Mouse (Mus musculus) layer of hippocampus, adult 2 months (tissue): ENCODE data around the gene Arhgef39. TPM values are rescaled to one million over a fixed set of nuclear protein-coding genes. Genes with fewer than 3 reads are reported as not detected.
"Not testable (repeated sequence)": the region's sequence is repeated elsewhere in the genome, so short reads cannot be mapped to it uniquely, and the experiment has no call there.

ENCODE experiments used
- DNase-seq, 2 experiments: peaks; one replicate each; pipeline ENCODE4 v3.0.0; 2022; ENCODE audit warnings: low spot score in 2 of 2
- H3K27ac ChIP-seq: fragments of 200-600 bp; 2 replicates; pipeline ENCODE4 v1.8.1; 2022
- H3K4me3 ChIP-seq: fragments of 200-600 bp; 2 replicates; pipeline ENCODE4 v1.8.1; 2022; ENCODE audit warnings: mild to moderate bottlenecking
- CTCF ChIP-seq: fragments of 200-600 bp; conservative IDR thresholded peaks from 2 replicates; pipeline ENCODE4 v1.8.1; 2022; ENCODE audit warnings: antibody characterized with exemption, mild to moderate bottlenecking, moderate library complexity
- total RNA-seq, 2 experiments: library from RNA; stranded (reverse); gene quantifications; 2 replicates each; pipeline ENCODE4 v1.2.3; 2021

Arhgef39 gene
- total RNA-seq, 2 experiments from 2014 or later = 0.64 to 1.0 TPM

- Histone ChIP-seq H3K4me3 (no peak overlapping the region), H3K27ac (no peak overlapping the region)
- no peak for DNase-seq
- no peak for TF ChIP-seq CTCF
These were observed 4.0 kb upstream of the Arhgef39 start for GRCm38 (mm10) chr4:43503506-43503905.

DNA sequence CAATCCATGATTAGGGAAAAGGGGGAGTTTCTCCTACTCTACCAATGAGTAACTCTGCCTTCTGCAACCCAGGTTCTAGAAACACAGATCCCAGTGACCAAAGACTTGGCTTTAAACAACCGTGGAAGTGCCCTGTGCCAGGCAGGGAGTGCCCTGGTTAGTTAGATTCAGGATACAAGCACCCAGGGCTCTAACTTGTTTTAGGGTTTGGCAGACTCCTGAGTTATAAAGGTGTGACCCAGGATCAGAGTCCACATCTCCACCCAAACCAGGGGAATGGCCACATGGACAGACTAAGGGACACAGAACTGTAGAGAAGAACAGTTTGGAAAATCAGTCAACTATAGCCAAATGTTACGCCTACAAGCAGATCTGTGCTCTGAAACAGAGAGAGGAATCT, 3.5 kb upstream of the Arhgef39 start:
- no peak for DNase-seq
- Histone ChIP-seq H3K4me3 (no peak overlapping the region), H3K27ac (no peak overlapping the region)
- no peak for TF ChIP-seq CTCF

GRCm38 (mm10) chr4:43498983-43499382, 512 bp downstream of the Arhgef39 start:
- peak; percentile 46 for TF ChIP-seq CTCF
- no peak overlapping the region for H3K27ac ChIP-seq
- H3K4me3 ChIP-seq = peak overlapping the region; percentile 64
- no peak for DNase-seq

DNA sequence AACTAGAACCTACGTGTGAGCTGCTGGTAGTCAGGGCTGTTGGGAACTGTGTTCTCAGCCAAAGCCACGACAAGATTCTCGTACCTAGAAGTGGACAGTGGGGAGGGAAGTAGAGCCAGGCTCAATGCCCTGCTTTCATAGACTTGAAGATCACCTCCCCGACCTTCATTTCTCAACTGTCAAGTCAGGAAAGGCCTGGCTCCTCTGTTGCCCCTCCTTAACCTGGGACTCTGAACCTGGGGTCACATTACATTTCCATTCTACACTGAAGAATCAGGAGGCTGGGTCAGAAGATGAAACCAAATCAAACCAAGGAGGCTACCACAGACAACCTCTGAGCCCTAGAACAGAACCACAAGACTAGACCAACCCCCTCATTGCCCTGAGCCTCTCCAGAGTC, 1.5 kb downstream of the Arhgef39 start:
- Histone ChIP-seq H3K27ac (no peak overlapping the region), H3K4me3 (no peak overlapping the region)
- DNase-seq = no peak
- no peak for TF ChIP-seq CTCF

DNA sequence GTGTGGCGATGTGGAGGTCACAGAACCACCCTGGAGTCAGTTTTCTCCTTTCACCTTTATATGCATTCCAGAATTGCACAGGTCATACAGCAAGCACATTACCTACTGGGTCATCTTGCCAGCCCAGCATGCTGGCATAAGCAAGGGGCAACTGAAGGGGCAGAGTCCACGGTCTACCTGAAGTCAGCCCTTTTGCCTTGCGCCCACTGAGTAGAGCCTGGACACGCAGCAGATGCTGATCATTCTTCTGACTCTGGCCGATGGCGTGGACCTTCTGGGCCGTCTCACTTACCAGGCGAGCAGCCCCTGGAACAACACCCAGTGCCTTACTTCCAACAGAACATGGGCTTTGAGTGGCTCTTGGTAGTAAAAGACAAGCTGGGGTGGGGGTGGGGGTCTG, 2.1 kb downstream of the Arhgef39 start:
- TF ChIP-seq CTCF = no peak
- Histone ChIP-seq H3K4me3 (no peak overlapping the region), H3K27ac (no peak overlapping the region)
- DNase-seq = no peak

DNA sequence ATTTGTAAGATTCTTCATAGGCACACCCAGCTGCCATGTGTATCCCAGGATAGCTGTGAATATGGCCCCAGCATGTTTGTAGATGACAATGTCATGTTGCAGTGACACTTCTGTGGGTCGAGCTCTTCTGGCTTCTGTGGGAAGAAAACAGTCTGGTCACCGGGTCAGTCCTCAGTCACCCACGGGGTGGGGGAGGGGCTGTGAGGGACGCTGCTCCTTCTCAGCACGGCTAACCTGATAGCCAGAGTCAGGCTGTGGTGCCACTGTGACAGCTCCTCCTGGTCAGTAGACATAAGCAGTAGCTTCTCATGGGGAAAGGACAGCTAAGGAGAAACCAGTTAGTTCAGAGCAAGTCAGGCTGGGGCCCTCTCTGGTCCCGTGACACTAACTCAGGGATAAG, 2.9 kb downstream of the Arhgef39 start:
- H3K4me3 ChIP-seq = no peak overlapping the region
- TF ChIP-seq CTCF = no peak
- no peak for DNase-seq
- H3K27ac ChIP-seq = no peak overlapping the region

- no peak for DNase-seq
- Histone ChIP-seq H3K4me3 (peak overlapping the region; percentile 84), H3K27ac (peak overlapping the region; percentile 97)
- no peak for TF ChIP-seq CTCF
These were observed 5.7 kb downstream of the Arhgef39 start for GRCm38 (mm10) chr4:43493846-43494240.

DNA sequence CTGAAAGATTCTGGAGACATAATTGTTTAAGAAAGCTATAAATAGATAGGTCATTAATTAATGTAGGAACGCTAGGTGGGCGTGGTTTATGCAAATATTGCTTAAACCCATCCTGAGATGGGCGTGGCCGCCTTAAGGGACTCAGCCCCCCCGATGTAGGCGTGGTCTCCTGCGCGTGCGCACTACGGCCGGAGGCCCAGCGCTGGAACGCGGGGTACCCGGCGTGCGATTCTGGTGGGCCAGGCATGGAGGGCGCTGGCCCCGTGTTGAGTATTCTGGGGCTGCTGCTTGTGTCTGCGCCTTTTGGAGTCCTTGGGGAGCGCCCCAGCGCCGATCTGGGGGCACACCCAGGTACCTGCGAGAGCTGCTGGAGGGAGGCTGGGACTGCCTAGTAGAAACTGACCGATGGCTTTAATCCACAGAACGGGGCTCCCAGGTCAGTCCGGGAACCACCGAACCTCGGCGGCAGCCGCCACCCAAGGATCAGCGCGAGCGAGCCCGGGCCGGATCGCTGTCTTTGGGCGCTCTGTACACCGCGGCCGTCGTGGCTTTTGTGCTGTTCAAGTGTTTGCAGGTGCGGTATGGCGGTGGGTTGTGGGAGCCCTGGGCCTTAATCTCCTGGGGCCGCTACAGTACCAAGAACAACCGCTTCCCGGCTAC, 6.2 kb downstream of the Arhgef39 start:
- H3K4me3 ChIP-seq = peak overlapping the region; percentile 84
- DNase-seq = peak; percentile 96 to 97
- peak overlapping the region; percentile 97 for H3K27ac ChIP-seq
- peak; percentile 50 for TF ChIP-seq CTCF

- no peak for TF ChIP-seq CTCF
- Histone ChIP-seq H3K27ac (peak within 1 kb of the TSS; percentile 97), H3K4me3 (peak within 1 kb of the TSS; percentile 84)
- DNase-seq = peak; percentile 90 to 97
These were observed 6.7 kb downstream of the Arhgef39 start, which contains the start of gene Ccdc107 for GRCm38 (mm10) chr4:43492821-43493185. Gene Ccdc107, plus strand, starts transcription at chr4:43492900.

- TF ChIP-seq CTCF = no peak; the same call in 1 of the 2 replicates
- H3K27ac ChIP-seq = peak overlapping the region; percentile 39; the same call in 1 of the 2 replicates
These were observed 7.2 kb downstream of the Arhgef39 start for GRCm38 (mm10) chr4:43492101-43492820.

GRCm38 (mm10) chr4:43490801-43491200, 8.7 kb downstream of the Arhgef39 start:
- TF ChIP-seq CTCF = no peak
- no peak overlapping the region for H3K27ac ChIP-seq
- DNase-seq = no peak
- H3K4me3 ChIP-seq = no peak overlapping the region

More at GRCm38 (mm10) chr4:43492101-43492820, 7.2 kb downstream of the Arhgef39 start:
- no peak for DNase-seq
- H3K4me3 ChIP-seq = peak overlapping the region; percentile 9

DNA sequence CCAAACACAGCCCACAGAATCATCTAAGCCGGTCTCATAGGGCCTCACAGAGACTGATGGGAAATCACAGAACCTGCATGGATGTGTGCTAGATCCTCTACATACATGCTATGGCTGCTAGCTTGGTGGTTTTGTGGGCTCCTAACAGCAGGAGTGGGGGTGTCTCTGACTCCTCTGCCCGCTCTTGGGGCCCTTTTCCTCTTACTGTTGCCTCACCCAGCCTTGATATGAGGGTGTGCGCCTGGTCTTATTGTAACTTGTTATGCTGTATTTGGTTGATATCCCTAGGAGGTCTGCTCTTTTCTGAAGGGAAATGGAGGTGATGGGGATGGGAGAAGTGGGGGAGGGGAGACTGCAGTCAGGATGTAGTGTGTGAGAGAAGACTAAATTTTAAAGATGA, 9.9 kb downstream of the Arhgef39 start:
- no peak for DNase-seq
- H3K4me3 ChIP-seq = no peak overlapping the region
- H3K27ac ChIP-seq = no peak overlapping the region
- TF ChIP-seq CTCF = no peak

DNA sequence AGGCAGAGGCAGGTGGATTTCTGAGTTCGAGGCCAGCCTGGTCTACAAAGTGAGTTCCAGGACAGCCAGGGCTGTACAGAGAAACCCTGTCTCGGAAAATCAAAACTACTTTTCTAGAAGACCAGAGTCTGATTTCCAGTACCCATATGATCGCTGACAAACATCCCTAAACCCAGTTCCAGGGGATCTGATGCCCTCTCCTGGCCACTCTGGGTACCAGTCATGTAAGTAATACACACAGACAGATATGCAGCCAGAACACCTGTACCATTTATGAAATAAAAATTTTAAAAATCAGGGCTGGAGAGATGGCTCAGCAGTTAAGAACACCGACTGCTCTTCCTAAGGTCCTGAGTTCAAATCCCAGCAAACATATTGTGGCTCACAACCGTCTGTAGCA, 13.8 kb downstream of the Arhgef39 start:
- not testable (repeated sequence) for H3K27ac ChIP-seq, DNase-seq, H3K4me3 ChIP-seq
- peak; percentile 14; the same call in 1 of the 2 replicates for TF ChIP-seq CTCF
